In genomic region chr5:73289900-73290299, GRCm38 (mm10) we compare ENCODE assay signal across 14 mouse cellular contexts.
"Had no signal": no experiment of that assay in that cellular context is flagged by ENCODE, and none has a peak within 500 bp of the region (broad histone marks: within the 10 kb centered on the region; RNA-seq: fewer than 3 reads in every experiment).

No protein-coding gene starts in this region.

- H3K4me2 ChIP-seq: lung, embryonic 14.5 days; midbrain, embryonic 12.5 days; neural tube, embryonic 12.5 days; stomach, embryonic 15.5 days had no signal

- H3K27me3 ChIP-seq: midbrain, embryonic 12.5 days; neural tube, embryonic 12.5 days; stomach, embryonic 15.5 days had no signal

- H3K27ac ChIP-seq: midbrain, embryonic 10.5 days; midbrain, embryonic 12.5 days; neural tube, embryonic 12.5 days; stomach, embryonic 15.5 days; stomach, postnatal 0 days had no signal

- H3K4me3 ChIP-seq: midbrain, embryonic 10.5 days; midbrain, embryonic 12.5 days; neural tube, embryonic 12.5 days; stomach, embryonic 15.5 days had no signal

- H3K9ac ChIP-seq: lung, embryonic 14.5 days; midbrain, embryonic 12.5 days; neural tube, embryonic 12.5 days; stomach, embryonic 15.5 days had no signal

- H3K9me3 ChIP-seq: midbrain, embryonic 10.5 days; midbrain, embryonic 12.5 days; neural tube, embryonic 12.5 days; stomach, embryonic 15.5 days had no signal

- DNase-seq: lung, adult 18-20 months; lung, embryonic 14.5 days; lung, postnatal 10 days; lung, postnatal 4 days; midbrain, embryonic 14.5 days; right cerebral cortex, postnatal 14 days; thymus, postnatal 14 days; thymus, postnatal 36 days had no signal

- ATAC-seq: midbrain, embryonic 16.5 days had no signal
